Mouse (Mus musculus) myocyte (in vitro differentiated cells): ENCODE results near the gene Slc2a6.

ENCODE experiments used
- CEBPB ChIP-seq: IDR thresholded peaks from 2 replicates; pipeline ENCODE4 v1.6.1; 2011; ENCODE audit warnings: mild to moderate bottlenecking, moderate library complexity; ENCODE audit not compliant: poor library complexity, insufficient read depth, severe bottlenecking
- MAX ChIP-seq: IDR thresholded peaks from one replicate; pipeline ENCODE4 v1.6.1; 2011; ENCODE audit warnings: low read depth, mild to moderate bottlenecking, control low read depth
- MYOD1 ChIP-seq, 3 experiments: IDR thresholded peaks; one replicate each; pipeline ENCODE4 v1.6.1; 2011; ENCODE audit warnings: control low read depth in 2 of 3, low read depth in 2 of 3, mild to moderate bottlenecking in 2 of 3, moderate library complexity in 1 of 3; ENCODE audit not compliant: insufficient read length in 2 of 3, control insufficient read depth in 1 of 3
- MYOG ChIP-seq, 3 experiments: IDR thresholded peaks; one replicate each; pipeline ENCODE4 v1.6.1; 2011; ENCODE audit warnings: control low read depth in 2 of 3, low read depth in 2 of 3, mild to moderate bottlenecking in 2 of 3; ENCODE audit not compliant: insufficient read length in 2 of 3, control insufficient read depth in 1 of 3, insufficient read depth in 1 of 3
- POLR2A ChIP-seq: IDR thresholded peaks from one replicate; pipeline ENCODE4 v1.6.1; 2011; ENCODE audit warnings: low read depth, mild to moderate bottlenecking, control low read depth, moderate library complexity; ENCODE audit not compliant: insufficient read length
- POLR2AphosphoS2 ChIP-seq: IDR thresholded peaks from one replicate; pipeline ENCODE4 v1.6.1; 2011; ENCODE audit warnings: low read depth, control low read depth; ENCODE audit not compliant: insufficient read length
- TCF12 ChIP-seq: IDR thresholded peaks from one replicate; pipeline ENCODE4 v1.6.1; 2011; ENCODE audit warnings: mild to moderate bottlenecking, control low read depth; ENCODE audit not compliant: poor library complexity, insufficient read depth, severe bottlenecking
- TCF3 ChIP-seq: IDR thresholded peaks from one replicate; pipeline ENCODE4 v1.6.1; 2011; ENCODE audit warnings: low read depth, control low read depth; ENCODE audit not compliant: insufficient read length
- USF1 ChIP-seq: IDR thresholded peaks from one replicate; pipeline ENCODE4 v1.6.1; 2011; ENCODE audit warnings: low read depth, mild to moderate bottlenecking, control low read depth, moderate library complexity

GRCm38 (mm10) chr2:26993936-26994335, 33.9 kb downstream of the Slc2a6 start:
- TF ChIP-seq USF1 (no peak), MAX (no peak), POLR2A (no peak), POLR2AphosphoS2 (no peak), TCF3 (no peak), MYOG (IDR thresholded peaks at IDR 0.05; ENCODE audit: control insufficient read depth in 1 of 3, insufficient read depth in 1 of 3, insufficient read length in 2 of 3, low read depth in 2 of 3) (no peak), MYOD1 (IDR thresholded peaks at IDR 0.05; ENCODE audit: control insufficient read depth in 1 of 3, insufficient read length in 2 of 3, low read depth in 2 of 3) (no peak), CEBPB (no peak), TCF12 (no peak)
